Mouse (Mus musculus) heart, postnatal 0 days (tissue): Measurements from ENCODE around the gene Nod2. TPM values are rescaled to one million over a fixed set of nuclear protein-coding genes. Genes with fewer than 3 reads are reported as not detected.
A peak's percentile ranks its signal among the peaks of the same experiment; 100 is the strongest.

Source experiments
- ATAC-seq: fragments of 200-750 bp; cut with Nextera tagmentation; 2 replicates; pipeline ENCODE4 v1.8.0; 2017; ENCODE audit warnings: low read depth, moderate number of reproducible peaks, moderate library complexity; ENCODE audit not compliant: insufficient read depth
- DNase-seq: peaks from one replicate; pipeline ENCODE4 v3.0.0-alpha.2; 2016; ENCODE audit warnings: low spot score
- H3K27ac ChIP-seq: fragments of 300-500 bp; sonication (generic); 2 replicates; pipeline ENCODE4 v1.5.1; 2014; ENCODE audit warnings: low read depth, mild to moderate bottlenecking
- H3K27me3 ChIP-seq: fragments of 300-500 bp; sonication (generic); 2 replicates; pipeline ENCODE4 v1.6.1; 2014; ENCODE audit warnings: low read length, mixed read lengths; ENCODE audit not compliant: control insufficient read depth, insufficient read depth
- H3K36me3 ChIP-seq: fragments of 300-500 bp; sonication (generic); replicated peaks from 2 replicates; pipeline ENCODE4 v1.6.1; 2014; ENCODE audit warnings: low read length, mixed read lengths; ENCODE audit not compliant: control insufficient read depth, insufficient read depth
- H3K4me1 ChIP-seq: fragments of 300-500 bp; sonication (generic); 2 replicates; pipeline ENCODE4 v1.6.1; 2014; ENCODE audit warnings: antibody characterized with exemption; ENCODE audit not compliant: control insufficient read depth, insufficient read depth
- H3K4me2 ChIP-seq: fragments of 300-500 bp; sonication (generic); 2 replicates; pipeline ENCODE4 v1.6.1; 2014; ENCODE audit warnings: low read depth, mild to moderate bottlenecking, low read length, moderate library complexity
- H3K4me3 ChIP-seq: fragments of 300-500 bp; sonication (generic); 2 replicates; pipeline ENCODE4 v1.5.1; 2014; ENCODE audit warnings: low read depth, low read length
- H3K9ac ChIP-seq: fragments of 300-500 bp; sonication (generic); replicated peaks from 2 replicates; pipeline ENCODE4 v1.6.1; 2014; ENCODE audit warnings: low read depth, low read length, mixed read lengths
- H3K9me3 ChIP-seq: fragments of 300-500 bp; sonication (generic); replicated peaks from 2 replicates; pipeline ENCODE4 v1.6.1; 2016; ENCODE audit warnings: low read length; ENCODE audit not compliant: control insufficient read depth
- CTCF ChIP-seq: IDR thresholded peaks from 2 replicates; pipeline ENCODE4 v1.5.1; 2016; ENCODE audit warnings: antibody characterized with exemption, control low read depth, low read depth
- EP300 ChIP-seq: IDR thresholded peaks from 2 replicates; pipeline ENCODE4 v1.6.1; 2016; ENCODE audit warnings: antibody characterized with exemption, low read depth
- WGBS: fragments of 180-500 bp; shearing (Covaris S2); extraction: QIAGEN DNeasy Blood & Tissue Kit; methylation state at CpG from one replicate; pipeline ENCODE4 v1.1.7; 2014; 5-methylcytosine and 5-hydroxymethylcytosine counted together
- polyA plus RNA-seq: library from polyadenylated mRNA; unstranded; fragments of >200 nt; fragmentation: Nextera tagmentation; extraction: Ambion mirVana; gene quantifications from 2 replicates; pipeline ENCODE4 v1.2.1, GENCODE M21; 2015
- total RNA-seq: library from RNA; depleted of rRNA; stranded (reverse); fragments of >200 nt; gene quantifications from 2 replicates; pipeline ENCODE4 v1.2.3, GENCODE M21; 2014; ENCODE audit warnings: low replicate concordance; rRNA removed

Nod2 gene
- total RNA-seq (0.54 TPM in 1 of 2 replicates, not detected in the other), polyA plus RNA-seq (0.10 and 0.14 TPM in 2 replicates)

DNA sequence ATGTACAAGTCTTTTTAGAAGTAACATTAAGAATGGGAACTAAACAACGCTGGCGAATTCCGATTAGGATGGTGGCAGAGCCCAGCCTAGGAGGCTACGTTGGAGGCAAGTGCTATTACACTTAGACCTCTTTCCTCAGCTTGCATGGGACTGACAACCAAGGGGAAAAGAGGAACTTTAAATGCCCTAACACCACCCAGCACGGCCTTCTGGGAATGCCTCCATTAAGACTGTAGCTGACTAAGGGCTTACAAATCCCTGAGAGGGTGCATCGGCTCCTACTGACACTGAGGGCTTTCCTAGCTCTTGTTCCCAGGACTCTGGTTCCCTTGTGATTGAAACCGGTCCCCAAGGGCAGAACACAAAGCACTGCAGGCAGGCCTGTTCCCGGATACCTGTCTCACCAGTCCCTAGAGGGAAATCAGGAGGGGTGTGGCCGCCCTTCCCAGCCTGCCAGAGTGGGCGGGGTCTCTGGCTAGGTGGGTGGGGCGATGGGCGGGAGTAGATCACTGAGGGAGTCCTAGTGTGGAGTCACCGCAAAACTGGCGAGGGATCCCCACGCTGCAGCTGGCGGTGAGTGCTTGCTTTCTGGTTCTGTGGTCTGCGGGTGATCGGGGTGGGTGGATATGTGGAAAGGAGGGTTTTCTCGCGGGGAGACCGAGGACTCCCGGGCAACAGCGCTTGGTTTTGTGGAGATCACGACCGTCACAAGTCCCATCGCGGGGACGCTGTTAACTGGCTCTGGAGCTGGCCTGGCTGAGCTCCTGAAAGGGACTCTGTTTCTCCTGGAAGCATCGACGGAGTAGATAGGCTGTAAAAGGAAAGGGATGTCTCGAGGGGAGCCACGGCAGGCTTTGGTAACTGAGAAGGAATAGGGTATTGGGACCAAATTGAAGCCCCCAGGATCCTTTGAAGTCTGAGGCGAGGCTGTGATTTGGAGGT is at the start of gene Nod2:
Gene Nod2 (plus strand): TSS at position 479 of the 942 bp plus-strand sequence.
- WGBS, result 10% methylated on average over 33 of the region's 33 CpGs
- TF ChIP-seq CTCF (no peak), EP300 (no peak)
- peak; percentile 90 for ATAC-seq
- H3K4me3 ChIP-seq, result peak within 1 kb of the TSS; percentile 39
- H3K27ac ChIP-seq, result no peak within 1 kb of the TSS
- H3K9ac ChIP-seq, result peak within 1 kb of the TSS; percentile 41; the same call in 1 of the 2 replicates
- no peaks in the 10 kb centered on the region for H3K36me3 ChIP-seq
- peaks cover 18% of the 10 kb centered on the region; the same call in 1 of the 2 replicates for H3K27me3 ChIP-seq
- H3K9me3 ChIP-seq, result no peaks in the 10 kb centered on the region
- DNase-seq, result peak; percentile 64
- peak within 1 kb of the TSS; percentile 69 for H3K4me2 ChIP-seq
- H3K4me1 ChIP-seq, result 0 out of 2 replicates have a peak, but pooled peaks cover 12% of the 10 kb centered on the region

DNA sequence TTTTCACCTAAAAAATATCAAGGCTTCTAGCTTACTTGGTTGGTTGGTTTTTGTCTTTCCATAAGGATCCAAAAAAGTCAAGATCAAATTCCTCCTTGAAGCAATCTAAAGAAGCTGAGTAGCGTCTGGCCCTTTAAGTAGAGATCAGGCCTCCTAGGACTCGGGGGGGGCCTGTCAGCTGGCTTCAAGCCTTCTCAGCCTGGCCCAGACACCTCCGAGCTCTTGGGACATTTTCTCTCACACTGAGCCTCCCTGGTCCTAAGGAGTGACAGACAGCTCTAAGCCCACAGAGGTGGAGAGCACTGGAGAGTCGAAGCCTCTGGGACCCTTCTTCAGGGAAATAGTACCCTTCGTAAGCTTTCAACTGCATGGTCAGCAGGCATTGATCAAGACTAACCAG is 48.5 kb upstream of the Nod2 start:
- DNase-seq (no peak), ATAC-seq (no peak)
- no peaks in the 10 kb centered on the region for H3K36me3 ChIP-seq
- H3K4me1 ChIP-seq, result 0 out of 2 replicates have a peak, but pooled peaks cover 1% of the 10 kb centered on the region
- H3K27me3 ChIP-seq, result no peaks in the 10 kb centered on the region
- H3K4me3 ChIP-seq, result no peak overlapping the region
- 62% methylated on average over 5 of the region's 5 CpGs for WGBS
- H3K27ac ChIP-seq, result no peak overlapping the region
- TF ChIP-seq EP300 (no peak), CTCF (no peak)
- no peak overlapping the region for H3K9ac ChIP-seq
- H3K4me2 ChIP-seq, result no peak overlapping the region
- no peaks in the 10 kb centered on the region for H3K9me3 ChIP-seq

DNA sequence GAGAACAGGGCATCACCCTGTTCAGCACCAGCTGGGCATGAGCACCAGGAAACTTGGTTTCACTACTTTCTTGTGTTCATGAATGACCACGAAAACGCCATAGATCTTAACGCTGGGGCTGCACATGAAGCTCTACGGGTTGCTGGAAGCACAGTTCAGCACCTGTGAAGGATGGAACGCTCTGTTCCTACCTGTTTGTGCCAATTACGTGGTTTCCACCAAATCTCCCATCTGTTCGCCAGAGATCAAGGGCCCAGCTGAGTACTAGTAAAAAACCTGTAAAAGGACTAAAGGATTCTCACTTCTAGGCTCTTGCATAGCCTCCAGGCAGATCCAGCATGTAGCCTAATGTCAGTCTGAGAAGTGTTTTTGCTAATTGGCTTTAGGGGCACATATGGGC is 47.6 kb upstream of the Nod2 start:
- WGBS, result 76% methylated on average over 7 of the region's 7 CpGs
- Histone ChIP-seq H3K36me3 (no peaks in the 10 kb centered on the region), H3K4me2 (no peak overlapping the region), H3K9ac (no peak overlapping the region), H3K9me3 (no peaks in the 10 kb centered on the region), H3K4me3 (no peak overlapping the region), H3K27ac (no peak overlapping the region), H3K4me1 (0 out of 2 replicates have a peak, but pooled peaks cover 7% of the 10 kb centered on the region), H3K27me3 (no peaks in the 10 kb centered on the region)
- no peak for DNase-seq
- TF ChIP-seq EP300 (no peak), CTCF (no peak)
- ATAC-seq, result no peak

DNA sequence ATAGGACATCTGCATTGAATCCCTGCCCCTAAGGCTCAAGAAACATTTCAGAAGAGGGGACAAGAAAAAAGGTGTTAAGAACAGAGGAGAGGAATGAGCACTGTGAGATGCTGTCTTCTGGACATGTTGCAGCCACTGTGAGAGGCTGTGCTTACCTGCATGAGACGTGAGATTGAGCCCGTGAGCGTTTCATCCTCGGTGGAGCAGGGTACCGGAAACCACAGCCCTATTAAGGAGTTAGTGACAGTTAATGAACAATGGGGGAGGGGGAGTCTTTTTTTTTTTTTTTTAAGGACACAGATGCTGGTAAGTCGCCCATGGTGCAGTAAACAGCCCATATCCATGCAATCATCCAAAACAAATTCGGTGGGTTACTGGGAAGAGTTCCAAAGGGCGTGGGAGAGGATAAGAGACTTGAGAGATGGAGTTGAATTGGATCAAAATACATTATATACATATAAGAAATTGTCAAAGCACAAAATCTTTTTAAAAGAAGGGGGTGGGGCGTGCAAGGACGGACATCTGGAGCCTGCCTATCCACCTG is 43.6 kb upstream of the Nod2 start:
- Histone ChIP-seq H3K9ac (no peak overlapping the region), H3K4me1 (peaks cover 7% of the 10 kb centered on the region; the same call in 1 of the 2 replicates), H3K36me3 (no peaks in the 10 kb centered on the region), H3K27me3 (no peaks in the 10 kb centered on the region), H3K9me3 (no peaks in the 10 kb centered on the region), H3K4me3 (no peak overlapping the region), H3K4me2 (peak overlapping the region; percentile 40; the same call in 1 of the 2 replicates), H3K27ac (no peak overlapping the region)
- ATAC-seq, result no peak
- TF ChIP-seq EP300, result no peak
- no peak for TF ChIP-seq CTCF
- 24% methylated on average over 10 of the region's 10 CpGs for WGBS
- no peak for DNase-seq
